Mouse (Mus musculus): ENCODE data around the gene Usp2.

The Usp2 gene

DNA sequence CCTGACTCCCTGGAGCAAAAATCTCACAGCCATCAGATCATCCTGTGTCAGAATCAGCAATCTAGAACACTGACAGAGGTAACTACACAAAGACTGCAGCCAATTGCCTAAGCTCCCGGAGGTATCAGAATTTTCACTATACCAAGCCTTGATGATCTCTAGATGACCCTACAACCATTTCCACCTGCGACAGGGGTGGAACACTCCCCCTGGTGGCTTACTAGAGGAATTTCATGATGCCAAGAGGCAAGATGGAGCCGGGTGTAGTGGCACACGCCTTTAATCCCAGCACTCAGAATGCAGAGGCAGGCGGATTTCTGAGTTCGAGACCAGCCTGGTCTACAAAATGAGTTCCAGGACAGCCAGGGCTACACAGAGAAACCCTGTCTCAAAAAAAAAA, 57.5 kb downstream of the Usp2 start:
- DNase-seq (ENCODE audit: inconsistent ontology term): peak; percentile 34

GRCm38 (mm10) chr9:44125026-44125425, 58.2 kb downstream of the Usp2 start:
- DNase-seq (ENCODE audit: inconsistent ontology term): no peak

GRCm38 (mm10) chr9:44125546-44126428, 59.0 kb downstream of the Usp2 start:
- peak; percentile 87 for DNase-seq (ENCODE audit: inconsistent ontology term)

GRCm38 (mm10) chr9:44126746-44127145, 59.9 kb downstream of the Usp2 start:
- DNase-seq (ENCODE audit: inconsistent ontology term): no peak

GRCm38 (mm10) chr9:44127351-44127801, 60.6 kb downstream of the Usp2 start:
- DNase-seq (ENCODE audit: inconsistent ontology term): no peak

GRCm38 (mm10) chr9:44129633-44130032, 62.8 kb downstream of the Usp2 start:
- no peak for DNase-seq (ENCODE audit: inconsistent ontology term)

- DNase-seq (ENCODE audit: inconsistent ontology term): peak; percentile 87
Observed at GRCm38 (mm10) chr9:44130034-44130433, 63.2 kb downstream of the Usp2 start.

DNA sequence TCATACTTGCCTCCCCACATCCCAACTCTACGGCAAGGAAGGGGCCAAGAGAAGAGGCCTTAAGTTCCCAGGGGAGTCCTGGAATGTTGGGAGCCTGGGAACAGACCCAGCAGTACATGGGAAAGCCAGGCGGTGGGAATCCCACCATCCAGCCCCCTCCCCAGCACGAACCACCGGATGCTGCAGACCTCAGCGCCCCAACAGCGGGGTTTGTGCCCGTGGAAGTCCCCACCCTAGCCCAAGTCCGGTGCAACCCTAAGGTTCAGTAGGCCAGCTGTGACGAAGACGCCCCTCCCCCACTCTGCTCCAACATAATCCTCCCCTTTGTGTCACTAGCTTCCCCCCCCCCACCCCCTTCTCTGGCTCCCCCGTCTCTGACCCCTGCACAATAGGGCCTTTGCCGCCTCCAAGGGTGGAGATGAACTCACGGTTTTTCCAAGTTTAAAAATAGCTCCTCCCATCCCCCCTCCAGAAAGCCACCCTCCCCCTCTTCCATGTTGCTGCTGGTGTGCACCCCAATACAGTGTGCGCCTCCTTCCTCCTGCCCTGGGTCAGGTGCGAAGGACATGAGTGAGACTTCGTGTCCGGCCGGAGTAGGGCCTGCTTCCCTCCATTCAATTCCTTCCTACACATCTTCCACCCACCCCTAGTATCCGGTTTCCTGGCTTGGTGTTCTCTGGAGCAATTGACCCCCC, 63.9 kb downstream of the Usp2 start:
- no peak for DNase-seq (ENCODE audit: inconsistent ontology term)

DNA sequence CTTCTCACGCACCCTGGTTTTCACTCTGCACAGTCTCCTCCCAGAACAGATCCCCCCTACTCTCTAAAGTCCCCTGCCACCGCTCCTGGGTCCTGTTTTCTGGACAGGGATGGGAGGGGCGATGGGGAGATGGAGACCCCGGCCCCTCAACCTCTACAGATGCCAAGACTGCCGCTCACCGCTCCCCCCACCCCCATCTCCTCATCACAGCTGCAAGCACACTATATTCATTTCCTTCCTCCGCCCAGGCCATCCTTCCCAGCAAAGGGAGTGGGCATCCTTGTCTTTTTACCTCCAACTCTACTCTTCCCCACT, 64.4 kb downstream of the Usp2 start:
- no peak for DNase-seq (ENCODE audit: inconsistent ontology term)

DNA sequence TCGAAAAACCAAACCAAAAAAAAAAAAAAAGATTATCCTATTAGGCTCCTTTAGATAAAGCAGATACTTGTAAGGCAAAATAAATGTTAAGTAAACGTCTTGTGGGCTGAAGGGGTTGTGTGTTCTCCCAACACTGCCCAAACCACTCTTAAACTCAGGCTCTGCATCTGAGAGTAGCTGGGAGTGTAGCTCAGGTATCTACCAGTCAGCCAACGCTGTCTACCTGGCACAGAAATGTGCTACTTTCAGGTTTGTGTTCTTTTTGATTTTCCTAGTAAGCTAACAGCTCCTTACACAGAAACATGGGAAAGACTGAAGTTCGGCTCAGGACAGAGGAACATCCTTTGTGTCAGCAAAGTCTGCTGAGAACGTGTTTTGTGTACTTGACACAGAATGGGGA, 65.4 kb downstream of the Usp2 start:
- no peak for DNase-seq (ENCODE audit: inconsistent ontology term)

DNA sequence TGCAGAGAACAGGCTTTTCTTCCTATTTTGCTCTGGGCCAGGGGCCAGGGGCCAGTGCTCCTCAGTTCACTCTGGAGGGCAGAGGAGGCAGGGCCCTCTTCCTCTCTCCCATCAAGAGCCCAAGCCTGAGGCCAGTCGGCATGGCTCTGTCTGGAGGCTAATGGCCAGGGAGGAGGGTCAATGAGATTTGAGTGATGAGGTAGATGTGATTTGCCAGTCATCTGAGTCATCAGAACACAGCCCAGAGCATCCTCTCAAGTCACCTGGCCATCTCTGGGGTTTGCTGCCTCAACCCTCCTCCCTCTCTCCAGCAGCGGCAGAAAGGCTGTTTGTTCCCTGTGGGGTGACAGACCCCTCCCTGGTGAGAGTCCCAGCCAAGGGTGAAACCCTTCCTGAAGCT, 66.5 kb downstream of the Usp2 start:
- DNase-seq (ENCODE audit: inconsistent ontology term): peak; percentile 47

- peak; percentile 76 for DNase-seq (ENCODE audit: inconsistent ontology term)
Observed at GRCm38 (mm10) chr9:44134101-44134850, 67.5 kb downstream of the Usp2 start, which contains the start of gene Mcam. Gene Mcam (plus strand): TSS chr9:44134469.

DNA sequence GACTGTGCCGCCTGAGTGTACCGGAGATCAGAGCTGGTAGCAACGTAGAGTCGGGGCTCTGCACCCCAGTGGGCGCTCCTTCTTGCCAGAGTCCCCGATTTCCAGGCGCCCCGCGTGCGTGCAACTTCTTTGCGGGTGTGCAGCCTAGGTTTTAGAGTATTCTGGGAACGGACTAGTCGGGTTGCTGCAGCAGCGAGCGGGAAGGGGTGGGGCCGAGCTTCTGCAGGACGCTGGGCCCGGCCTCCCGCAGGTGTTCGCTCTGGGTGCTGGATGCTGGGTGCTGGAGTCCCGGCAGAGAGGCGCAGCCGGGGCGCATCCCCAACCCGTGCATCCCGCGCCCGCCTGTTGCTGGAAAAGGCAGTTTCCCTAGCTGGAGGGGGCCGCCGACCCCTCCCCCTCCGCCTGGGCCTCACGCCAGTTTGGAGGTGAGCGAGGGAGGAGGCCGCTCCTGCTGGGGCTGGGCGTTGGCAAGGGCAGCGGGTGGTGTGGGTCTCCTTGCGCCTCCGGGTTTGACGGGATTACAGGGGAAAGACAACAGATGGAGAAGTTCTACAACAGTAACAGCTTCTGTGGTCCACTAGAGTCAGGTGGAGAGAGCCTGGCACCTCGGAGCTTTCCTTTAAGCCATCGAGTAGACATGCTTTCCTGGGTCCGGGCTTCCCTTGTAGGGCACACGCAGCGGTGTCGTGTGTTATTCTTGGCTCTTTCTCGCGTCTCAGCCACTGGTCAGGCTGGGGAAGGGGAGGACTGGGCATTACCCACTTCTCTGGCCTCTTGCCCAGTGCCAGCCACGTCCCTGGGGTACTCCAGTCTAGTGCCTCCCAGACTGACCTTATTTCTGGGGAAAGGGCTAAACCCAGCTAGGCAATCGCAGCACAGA, 68.3 kb downstream of the Usp2 start:
- DNase-seq (ENCODE audit: inconsistent ontology term): peak; percentile 65

GRCm38 (mm10) chr9:44135731-44136411, 69.0 kb downstream of the Usp2 start:
- DNase-seq (ENCODE audit: inconsistent ontology term): peak; percentile 78

GRCm38 (mm10) chr9:44137846-44138245, 71.0 kb downstream of the Usp2 start:
- no peak for DNase-seq (ENCODE audit: inconsistent ontology term)

DNA sequence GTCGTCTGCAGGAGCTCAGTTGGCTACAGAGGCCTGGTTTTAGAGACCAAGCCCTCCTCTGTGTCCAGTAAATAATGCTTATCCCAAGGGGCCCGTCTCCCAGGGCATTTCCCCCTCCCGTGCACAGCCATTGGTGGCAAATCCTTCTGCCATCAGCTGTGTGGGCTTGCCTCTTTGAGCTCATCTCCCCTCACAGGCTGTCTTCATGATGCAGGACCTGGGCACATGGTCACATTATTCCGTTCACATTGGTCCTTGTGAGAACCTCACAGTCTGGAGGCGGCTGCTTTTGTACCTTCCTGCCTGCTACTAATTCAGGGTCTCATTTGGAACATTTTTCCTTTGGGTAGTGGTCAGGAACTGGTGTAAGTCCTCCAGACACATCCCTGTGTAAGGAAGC, 75.1 kb downstream of the Usp2 start:
- DNase-seq (ENCODE audit: inconsistent ontology term): no peak

DNA sequence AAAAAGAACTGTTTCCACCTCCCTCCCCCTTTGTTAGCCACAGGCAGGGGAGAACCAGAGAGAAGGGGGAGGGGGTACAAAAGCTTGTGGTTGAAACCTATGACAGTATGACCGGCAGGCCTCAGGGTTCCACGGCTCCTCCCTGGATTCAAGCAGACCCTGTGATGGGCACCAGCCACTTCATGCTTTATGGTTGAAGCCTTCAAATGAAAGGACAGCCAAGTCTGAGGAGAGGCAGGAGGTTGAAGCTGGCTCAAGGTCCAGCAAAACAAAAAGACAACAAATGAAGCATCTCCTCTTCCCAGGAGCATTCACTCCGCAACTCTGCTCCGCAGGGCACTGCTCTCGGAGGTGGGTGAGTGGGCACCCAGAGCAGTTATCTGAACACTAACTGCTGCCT, 76.6 kb downstream of the Usp2 start:
- DNase-seq (ENCODE audit: inconsistent ontology term): no peak

DNA sequence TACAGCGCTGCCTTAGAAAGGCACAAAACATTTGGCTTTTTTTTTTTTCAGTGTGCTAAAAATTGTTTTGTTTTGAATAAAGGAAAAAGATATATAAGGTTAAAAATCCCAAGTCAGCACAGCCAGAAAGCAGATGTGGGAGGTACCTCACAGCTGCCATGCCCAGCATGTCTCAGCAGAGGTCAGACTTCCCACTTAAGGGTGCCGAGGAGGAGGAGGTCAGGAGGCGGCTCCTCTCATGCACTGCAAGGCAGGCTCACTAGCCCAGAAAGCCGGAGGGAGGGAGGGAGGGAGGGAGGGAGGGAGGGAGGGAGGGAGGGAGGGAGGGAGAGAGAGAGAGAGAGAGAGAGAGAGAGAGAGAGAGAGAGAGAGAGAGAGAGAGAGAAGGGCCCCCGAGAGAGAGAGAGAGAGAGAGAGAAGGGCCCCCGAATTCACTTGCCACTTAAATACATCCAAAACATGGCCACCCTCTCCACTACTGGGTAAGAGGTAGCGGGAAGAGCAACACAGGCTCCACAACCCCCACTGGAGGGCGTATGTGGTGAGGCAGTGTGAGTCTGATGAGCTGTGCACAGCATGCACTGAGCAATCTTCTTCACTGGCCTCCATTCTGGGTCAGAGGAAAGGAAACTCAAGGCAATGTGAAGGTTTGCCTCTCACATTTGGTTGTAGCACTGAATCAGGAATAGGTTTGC, 77.3 kb downstream of the Usp2 start:
- no peak for DNase-seq (ENCODE audit: inconsistent ontology term)

DNA sequence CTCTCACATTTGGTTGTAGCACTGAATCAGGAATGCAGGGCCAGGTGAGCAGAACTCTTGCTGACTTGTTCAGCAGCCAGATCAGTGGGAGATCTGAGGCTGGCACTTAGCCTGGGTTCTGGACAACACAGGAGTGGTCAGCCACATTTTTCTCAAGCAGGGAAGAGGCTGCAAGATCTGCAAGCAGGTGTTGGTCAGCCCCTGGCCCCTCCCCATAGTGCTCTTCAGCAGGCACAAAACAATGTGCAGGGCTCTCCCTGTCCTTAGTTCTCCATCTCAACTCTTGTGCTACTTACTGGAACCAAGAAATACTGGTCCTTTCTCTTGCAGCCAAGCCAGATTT, 77.9 kb downstream of the Usp2 start:
- DNase-seq (ENCODE audit: inconsistent ontology term): no peak
